In the genomic region with DNA sequence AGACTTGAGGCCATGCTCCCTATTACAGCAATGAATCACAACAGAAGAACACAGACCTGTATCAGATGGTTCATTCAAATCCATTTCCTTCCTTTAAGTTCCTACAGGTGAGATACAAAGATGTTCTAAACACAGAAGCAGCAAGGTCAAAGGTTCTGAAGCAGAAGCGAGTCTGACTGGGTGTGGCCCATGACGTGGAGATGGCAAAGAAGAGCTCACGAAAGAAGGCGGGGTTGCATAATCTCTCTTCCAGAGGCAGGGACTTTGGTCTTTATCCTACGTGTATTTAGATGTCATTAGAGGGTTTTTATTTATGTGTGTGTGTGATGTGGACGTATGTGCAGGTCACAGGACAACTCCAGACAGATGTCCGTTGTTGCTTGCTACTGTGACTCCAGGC, we compare ENCODE assay signal across 14 mouse cellular contexts.
"Had no signal": no experiment of that assay in that cellular context is flagged by ENCODE, and none has a peak within 500 bp of the region (broad histone marks: within the 10 kb centered on the region; RNA-seq: fewer than 3 reads in every experiment).

No protein-coding gene starts in this region.

- H3K27ac ChIP-seq: left cerebral cortex, adult 2 months; limb, embryonic 10.5 days; liver, embryonic 12.5 days; midbrain, embryonic 13.5 days; neural tube, embryonic 15.5 days; stomach, embryonic 15.5 days had no signal

- H3K9ac ChIP-seq: liver, embryonic 12.5 days; lung, embryonic 14.5 days; midbrain, embryonic 13.5 days; neural tube, embryonic 15.5 days; stomach, embryonic 15.5 days had no signal

- H3K4me1 ChIP-seq: midbrain, embryonic 13.5 days; neural tube, embryonic 15.5 days had no signal

- H3K36me3 ChIP-seq: limb, embryonic 10.5 days; liver, embryonic 12.5 days; midbrain, embryonic 13.5 days; neural tube, embryonic 15.5 days; stomach, embryonic 15.5 days had no signal

- H3K9me3 ChIP-seq: limb, embryonic 10.5 days; liver, embryonic 12.5 days; midbrain, embryonic 13.5 days; neural tube, embryonic 15.5 days; stomach, embryonic 15.5 days had no signal

- H3K4me3 ChIP-seq: left cerebral cortex, adult 2 months; limb, embryonic 10.5 days; liver, embryonic 12.5 days; midbrain, embryonic 13.5 days; myocyte; neural tube, embryonic 15.5 days; stomach, embryonic 15.5 days had no signal

- H3K4me2 ChIP-seq: liver, embryonic 12.5 days; lung, embryonic 14.5 days; midbrain, embryonic 13.5 days; neural tube, embryonic 15.5 days; stomach, embryonic 15.5 days had no signal

- H3K27me3 ChIP-seq: neural tube, embryonic 15.5 days; stomach, embryonic 15.5 days had no signal

- ATAC-seq: midbrain, embryonic 13.5 days had no signal

- DNase-seq: kidney, postnatal 10 days; kidney, postnatal 4 days; lung, embryonic 14.5 days; lung, postnatal 10 days; lung, postnatal 4 days; thymus, adult 2 months; thymus, postnatal 25 days had no signal
